Mouse (Mus musculus): ENCODE results near the gene Rock2. TPM values are rescaled to one million over a fixed set of nuclear protein-coding genes. Genes with fewer than 3 reads are reported as not detected.
A peak's percentile ranks its signal among the peaks of the same experiment; 100 is the strongest.

Rock2 gene
- total and polyA plus RNA-seq, 3 experiments = 11.2 to 80.2 (median 78.0) TPM

GRCm38 (mm10) chr12:16941976-16942375 is 47.3 kb downstream of the Rock2 start:
- 65% methylated on average over 3 of the region's 3 CpGs for WGBS
- Histone ChIP-seq H3K27ac (no peak overlapping the region), H3K36me3 (ENCODE audit: control insufficient read depth, insufficient read depth, low read length) (peaks cover 5% of the 10 kb centered on the region), H3K4me3 (no peak overlapping the region), H3K27me3 (ENCODE audit: control insufficient read depth, insufficient read depth, low read length) (no peaks in the 10 kb centered on the region), H3K9ac (ENCODE audit: low read depth, low read length) (no peak overlapping the region), H3K4me1 (ENCODE audit: control insufficient read depth, insufficient read depth, low read length) (no peaks in the 10 kb centered on the region), H3K79me2 (replicated peaks; ENCODE audit: control insufficient read depth, insufficient read depth, low read length) (no peaks in the 10 kb centered on the region)
- intact Hi-C loops (cut with DNase I) = loop anchor here (2.0 kb wide), 1 partner anchor 15 kb away; no protein-coding TSS in a partner anchor
- DNase-seq = no peak
- no peak for TF ChIP-seq CTCF (IDR thresholded peaks at IDR 0.05)
- TF ChIP-seq EP300 (IDR thresholded peaks at IDR 0.05; ENCODE audit: insufficient read depth, low read depth, low read length) = no peak
- no peak for TF ChIP-seq POLR2A (IDR thresholded peaks at IDR 0.05; ENCODE audit: insufficient read depth, low read depth, low read length)

GRCm38 (mm10) chr12:16948239-16948638 is 53.5 kb downstream of the Rock2 start:
- no peak overlapping the region for H3K27ac ChIP-seq
- H3K36me3 ChIP-seq (ENCODE audit: control insufficient read depth, insufficient read depth, low read length) = 0 out of 2 replicates have a peak, but pooled peaks cover 2% of the 10 kb centered on the region
- no peaks in the 10 kb centered on the region for H3K79me2 ChIP-seq (replicated peaks; ENCODE audit: control insufficient read depth, insufficient read depth, low read length)
- no peaks in the 10 kb centered on the region for H3K27me3 ChIP-seq (ENCODE audit: control insufficient read depth, insufficient read depth, low read length)
- intact Hi-C loops (cut with DNase I) = no loop called here
- TF ChIP-seq EP300 (IDR thresholded peaks at IDR 0.05; ENCODE audit: insufficient read depth, low read depth, low read length) (no peak), POLR2A (IDR thresholded peaks at IDR 0.05; ENCODE audit: insufficient read depth, low read depth, low read length) (no peak), CTCF (IDR thresholded peaks at IDR 0.05) (no peak)
- no peaks in the 10 kb centered on the region for H3K4me1 ChIP-seq (ENCODE audit: control insufficient read depth, insufficient read depth, low read length)
- WGBS = 82% methylated on average over 6 of the region's 6 CpGs
- H3K9ac ChIP-seq (ENCODE audit: low read depth, low read length) = no peak overlapping the region
- no peak for DNase-seq
- H3K4me3 ChIP-seq = no peak overlapping the region

GRCm38 (mm10) chr12:16958851-16959250 is 64.2 kb downstream of the Rock2 start:
- WGBS = 59% methylated on average over 1 of the region's 1 CpGs

GRCm38 (mm10) chr12:16963354-16963753 is 68.7 kb downstream of the Rock2 start:
- Histone ChIP-seq H3K9ac (ENCODE audit: low read depth, low read length) (no peak overlapping the region), H3K27ac (no peak overlapping the region), H3K36me3 (ENCODE audit: control insufficient read depth, insufficient read depth, low read length) (peaks cover 4% of the 10 kb centered on the region), H3K79me2 (replicated peaks; ENCODE audit: control insufficient read depth, insufficient read depth, low read length) (no peaks in the 10 kb centered on the region), H3K4me3 (no peak overlapping the region), H3K27me3 (ENCODE audit: control insufficient read depth, insufficient read depth, low read length) (no peaks in the 10 kb centered on the region), H3K4me1 (ENCODE audit: control insufficient read depth, insufficient read depth, low read length) (no peaks in the 10 kb centered on the region)
- DNase-seq = no peak
- intact Hi-C loops (cut with DNase I) = no loop called here
- TF ChIP-seq POLR2A (IDR thresholded peaks at IDR 0.05; ENCODE audit: insufficient read depth, low read depth, low read length) = no peak
- TF ChIP-seq EP300 (IDR thresholded peaks at IDR 0.05; ENCODE audit: insufficient read depth, low read depth, low read length) = no peak
- TF ChIP-seq CTCF (IDR thresholded peaks at IDR 0.05) = no peak
- WGBS = 85% methylated on average over 2 of the region's 2 CpGs

More at GRCm38 (mm10) chr12:16958851-16959250, 64.2 kb downstream of the Rock2 start:
- Histone ChIP-seq H3K4me1 (ENCODE audit: control insufficient read depth, insufficient read depth, low read length) (no peaks in the 10 kb centered on the region), H3K27ac (no peak overlapping the region), H3K4me3 (no peak overlapping the region), H3K9ac (ENCODE audit: low read depth, low read length) (no peak overlapping the region), H3K79me2 (replicated peaks; ENCODE audit: control insufficient read depth, insufficient read depth, low read length) (no peaks in the 10 kb centered on the region), H3K27me3 (ENCODE audit: control insufficient read depth, insufficient read depth, low read length) (no peaks in the 10 kb centered on the region), H3K36me3 (ENCODE audit: control insufficient read depth, insufficient read depth, low read length) (peaks cover 9% of the 10 kb centered on the region)
- DNase-seq = no peak
- no peak for TF ChIP-seq POLR2A (IDR thresholded peaks at IDR 0.05; ENCODE audit: insufficient read depth, low read depth, low read length)
- no peak for TF ChIP-seq EP300 (IDR thresholded peaks at IDR 0.05; ENCODE audit: insufficient read depth, low read depth, low read length)
- peak; percentile 61 for TF ChIP-seq CTCF (IDR thresholded peaks at IDR 0.05)
- intact Hi-C loops (cut with DNase I) = loop anchor here (5.0 kb wide), 1 partner anchor 132 kb away; no protein-coding TSS in a partner anchor

GRCm38 (mm10) chr12:16966811-16967210 is 72.1 kb downstream of the Rock2 start:
- no peaks in the 10 kb centered on the region for H3K4me1 ChIP-seq (ENCODE audit: control insufficient read depth, insufficient read depth, low read length)
- no peaks in the 10 kb centered on the region for H3K79me2 ChIP-seq (replicated peaks; ENCODE audit: control insufficient read depth, insufficient read depth, low read length)
- no peak overlapping the region for H3K4me3 ChIP-seq
- WGBS = 97% methylated on average over 2 of the region's 2 CpGs
- intact Hi-C loops (cut with DNase I) = no loop called here
- no peak for TF ChIP-seq POLR2A (IDR thresholded peaks at IDR 0.05; ENCODE audit: insufficient read depth, low read depth, low read length)
- no peak for TF ChIP-seq EP300 (IDR thresholded peaks at IDR 0.05; ENCODE audit: insufficient read depth, low read depth, low read length)
- H3K27ac ChIP-seq = no peak overlapping the region
- H3K9ac ChIP-seq (ENCODE audit: low read depth, low read length) = no peak overlapping the region
- H3K27me3 ChIP-seq (ENCODE audit: control insufficient read depth, insufficient read depth, low read length) = no peaks in the 10 kb centered on the region
- no peaks in the 10 kb centered on the region; the same call in none of the 2 replicates for H3K36me3 ChIP-seq (ENCODE audit: control insufficient read depth, insufficient read depth, low read length)
- no peak for DNase-seq

GRCm38 (mm10) chr12:16977120-16977519 is 82.4 kb downstream of the Rock2 start:
- DNase-seq = no peak
- no peak overlapping the region for H3K4me3 ChIP-seq
- H3K4me1 ChIP-seq (ENCODE audit: control insufficient read depth, insufficient read depth, low read length) = no peaks in the 10 kb centered on the region
- H3K79me2 ChIP-seq (replicated peaks; ENCODE audit: control insufficient read depth, insufficient read depth, low read length) = no peaks in the 10 kb centered on the region
- no peak overlapping the region for H3K9ac ChIP-seq (ENCODE audit: low read depth, low read length)
- intact Hi-C loops (cut with DNase I) = no loop called here
- peaks cover 19% of the 10 kb centered on the region for H3K36me3 ChIP-seq (ENCODE audit: control insufficient read depth, insufficient read depth, low read length)
- TF ChIP-seq EP300 (IDR thresholded peaks at IDR 0.05; ENCODE audit: insufficient read depth, low read depth, low read length) (no peak), CTCF (IDR thresholded peaks at IDR 0.05) (no peak), POLR2A (IDR thresholded peaks at IDR 0.05; ENCODE audit: insufficient read depth, low read depth, low read length) (no peak)
- no peaks in the 10 kb centered on the region for H3K27me3 ChIP-seq (ENCODE audit: control insufficient read depth, insufficient read depth, low read length)
- no peak overlapping the region for H3K27ac ChIP-seq
